Mouse (Mus musculus) erythroblast, embryonic 14.5 days (primary cell): ENCODE data around the gene Exoc6b.

Source experiments
- GATA1 ChIP-seq: IDR thresholded peaks from 2 replicates; pipeline ENCODE4 v1.6.1; 2012; ENCODE audit warnings: low read length, inconsistent platforms, mixed read lengths
- TAL1 ChIP-seq: IDR thresholded peaks from 3 replicates; pipeline ENCODE4 v1.6.1; 2012; ENCODE audit warnings: low read length, inconsistent platforms, mixed read lengths

GRCm38 (mm10) chr6:84976563-84976971 lies 92.7 kb downstream of the Exoc6b start:
- TF ChIP-seq GATA1 (no peak), TAL1 (no peak)
